Mouse (Mus musculus) erythroblast, embryonic 14.5 days (primary cell): Measurements from ENCODE around the gene Gtf2f1.

ENCODE experiments used
- GATA1 ChIP-seq: IDR thresholded peaks from 2 replicates; pipeline ENCODE4 v1.6.1; 2012; ENCODE audit warnings: low read length, inconsistent platforms, mixed read lengths
- TAL1 ChIP-seq: IDR thresholded peaks from 3 replicates; pipeline ENCODE4 v1.6.1; 2012; ENCODE audit warnings: low read length, inconsistent platforms, mixed read lengths

DNA sequence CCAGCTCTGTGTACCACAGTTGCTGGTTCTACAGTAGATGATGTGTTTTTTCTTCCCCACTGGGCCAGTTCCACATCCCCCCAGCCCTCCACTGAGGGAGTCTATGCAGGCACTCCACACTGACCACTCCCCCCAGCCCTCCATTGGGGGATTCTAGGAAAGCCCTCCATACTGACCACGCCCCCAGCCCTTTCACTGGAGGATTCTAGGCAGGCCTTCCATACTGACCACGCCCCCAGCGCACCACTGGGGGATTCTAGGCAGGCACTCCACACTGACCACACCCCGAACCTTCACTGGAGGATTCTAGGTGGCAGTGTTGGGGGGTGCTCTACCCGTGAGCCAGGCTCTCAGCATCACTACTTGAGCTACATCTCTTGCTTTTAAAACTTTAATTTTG, 36.3 kb upstream of the Gtf2f1 start:
- TF ChIP-seq TAL1, result no peak
- TF ChIP-seq GATA1, result no peak
